Mouse (Mus musculus): ENCODE measurements around the gene Fbxo24.
"Not testable (repeated sequence)": the region's sequence is repeated elsewhere in the genome, so short reads cannot be mapped to it uniquely, and the experiment has no call there.

The Fbxo24 gene

DNA sequence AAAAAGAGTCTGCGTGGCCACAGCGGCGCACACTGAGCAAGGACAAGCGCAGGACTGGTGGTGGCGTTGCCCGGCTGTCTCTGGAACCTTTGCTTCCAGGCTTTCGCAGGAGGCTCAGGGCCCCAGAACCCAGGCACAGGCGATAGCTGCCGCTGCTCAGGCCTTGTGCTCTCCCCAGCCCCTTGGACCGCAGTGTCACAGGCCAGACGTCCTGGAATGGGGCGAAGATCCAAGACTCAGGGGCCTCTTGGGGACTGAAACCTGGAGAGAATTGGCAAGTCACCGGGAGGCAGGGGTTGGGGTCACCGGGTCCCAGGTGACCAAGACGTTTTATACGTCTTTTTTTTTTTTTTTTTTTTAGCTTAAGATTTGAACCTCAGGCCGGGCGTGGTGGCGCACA, 15.7 kb upstream of the Fbxo24 start:
- in situ Hi-C loops (cut with MboI; ENCODE audit: low sequenced_read_pairs): no loop called here

DNA sequence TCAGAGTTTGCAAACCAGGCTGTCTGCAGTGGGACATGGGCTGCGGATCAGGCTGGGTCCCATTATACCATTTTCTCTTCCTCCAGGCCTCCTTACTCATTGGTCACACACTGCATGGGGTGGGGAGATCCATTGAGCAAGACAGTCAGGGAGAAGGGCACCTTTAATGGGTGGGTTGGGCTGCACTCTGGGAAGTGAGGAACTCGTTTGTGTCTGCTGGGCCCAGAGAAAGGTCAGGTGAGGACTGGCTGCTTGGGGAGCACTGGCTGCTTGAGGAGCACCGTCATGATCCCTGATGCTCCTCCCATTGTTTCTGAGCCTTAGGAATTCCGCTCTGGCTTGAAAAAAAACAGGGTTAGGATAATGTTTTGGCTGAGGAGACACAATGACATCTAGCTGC, 14.1 kb upstream of the Fbxo24 start:
- in situ Hi-C loops (cut with MboI; ENCODE audit: low sequenced_read_pairs): no loop called here

DNA sequence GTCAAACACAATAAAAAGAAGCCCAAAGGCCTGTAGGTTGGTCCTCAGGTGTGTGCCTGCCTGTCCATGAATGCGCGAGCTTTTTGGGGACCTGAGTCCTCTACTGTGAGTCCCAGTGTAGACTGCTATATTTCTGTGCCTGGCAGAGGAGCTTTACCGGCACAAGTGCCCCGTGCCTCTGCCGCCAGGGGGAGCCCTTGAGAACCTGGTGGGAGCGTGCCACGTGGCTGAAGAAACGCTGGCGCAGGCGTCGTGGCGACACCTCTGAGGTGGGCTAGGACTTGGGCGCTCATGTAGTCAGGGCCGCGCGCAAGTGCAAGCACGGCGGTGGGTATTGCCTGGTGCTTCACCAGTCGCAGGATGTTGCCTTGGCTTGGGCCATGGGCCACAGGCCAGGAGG, 12.3 kb upstream of the Fbxo24 start, which contains the start of gene Sap25:
Gene Sap25 (plus strand): TSS at position 281 of the 400 bp plus-strand sequence.
- in situ Hi-C loops (cut with MboI; ENCODE audit: low sequenced_read_pairs): no loop called here

DNA sequence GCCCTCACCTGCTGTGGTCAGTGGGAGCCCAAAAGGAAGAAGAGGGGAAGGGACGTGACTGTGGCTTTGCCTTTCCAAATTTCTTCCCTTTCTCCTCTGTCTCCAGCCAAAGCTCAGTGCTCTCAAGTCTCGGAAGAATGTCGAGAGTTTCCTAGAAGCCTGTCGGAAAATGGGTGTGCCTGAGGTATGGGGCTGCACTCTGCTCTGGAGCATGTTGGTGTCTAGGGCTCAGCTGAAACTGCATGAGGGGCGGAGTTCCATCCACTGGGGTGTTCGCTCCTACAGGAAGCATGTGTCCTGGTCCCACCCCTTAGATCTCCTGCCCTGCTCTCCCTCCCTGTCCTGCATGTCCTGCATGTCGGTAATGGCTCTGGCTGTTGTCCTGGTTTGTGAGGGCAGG, 10.7 kb upstream of the Fbxo24 start:
- in situ Hi-C loops (cut with MboI; ENCODE audit: low sequenced_read_pairs): no loop called here

DNA sequence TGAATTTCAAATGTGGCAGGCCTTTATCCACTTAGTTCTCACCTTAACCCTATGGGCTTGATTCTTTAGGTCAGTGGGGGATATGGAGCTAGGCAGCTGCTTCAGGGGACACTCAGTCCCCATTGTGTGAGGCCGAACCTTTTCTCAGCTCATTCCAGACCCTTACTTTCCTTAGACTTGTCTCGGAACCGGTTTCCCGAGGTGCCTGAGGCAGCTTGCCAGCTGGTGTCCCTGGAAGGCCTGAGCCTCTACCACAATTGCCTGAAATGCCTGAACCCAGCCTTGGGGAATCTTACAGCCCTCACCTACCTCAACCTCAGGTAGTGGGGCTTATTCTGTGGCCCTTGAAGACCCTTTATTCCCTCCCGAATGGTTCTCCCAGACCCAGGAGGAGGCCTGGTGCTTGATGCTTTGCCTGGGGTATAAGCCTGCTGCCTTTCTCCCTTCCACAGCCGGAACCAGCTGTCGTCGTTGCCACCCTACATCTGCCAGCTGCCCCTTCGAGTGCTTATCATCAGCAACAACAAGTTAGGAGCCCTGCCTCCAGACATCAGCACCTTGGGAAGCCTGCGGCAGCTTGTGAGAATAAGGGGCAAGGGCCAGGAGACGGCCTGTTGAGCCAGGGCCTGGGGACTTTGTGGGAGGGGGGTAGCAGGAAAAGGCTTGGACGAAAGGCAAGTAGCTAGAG, 4.7 kb upstream of the Fbxo24 start:
- in situ Hi-C loops (cut with MboI; ENCODE audit: low sequenced_read_pairs): no loop called here

DNA sequence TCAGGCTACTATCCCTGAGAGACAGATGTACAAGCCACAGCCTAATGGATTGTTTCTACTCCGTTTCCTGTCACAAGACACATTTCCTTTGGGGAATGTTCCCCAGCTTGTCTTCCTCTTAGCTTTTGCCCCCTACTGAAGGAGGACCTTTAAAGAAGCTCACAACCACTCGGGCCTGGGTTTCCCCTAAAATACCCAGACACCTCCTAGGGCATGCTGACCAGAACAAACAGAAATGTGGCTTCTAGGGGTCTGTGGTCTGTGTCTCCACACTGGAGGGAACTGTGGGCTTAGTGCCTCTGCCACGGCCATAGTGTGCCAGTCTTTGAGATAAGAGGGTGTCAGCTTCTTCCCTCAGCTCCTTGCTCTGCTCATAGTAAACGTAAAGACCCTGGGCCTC, 2.8 kb upstream of the Fbxo24 start:
- in situ Hi-C loops (cut with MboI; ENCODE audit: low sequenced_read_pairs): no loop called here

DNA sequence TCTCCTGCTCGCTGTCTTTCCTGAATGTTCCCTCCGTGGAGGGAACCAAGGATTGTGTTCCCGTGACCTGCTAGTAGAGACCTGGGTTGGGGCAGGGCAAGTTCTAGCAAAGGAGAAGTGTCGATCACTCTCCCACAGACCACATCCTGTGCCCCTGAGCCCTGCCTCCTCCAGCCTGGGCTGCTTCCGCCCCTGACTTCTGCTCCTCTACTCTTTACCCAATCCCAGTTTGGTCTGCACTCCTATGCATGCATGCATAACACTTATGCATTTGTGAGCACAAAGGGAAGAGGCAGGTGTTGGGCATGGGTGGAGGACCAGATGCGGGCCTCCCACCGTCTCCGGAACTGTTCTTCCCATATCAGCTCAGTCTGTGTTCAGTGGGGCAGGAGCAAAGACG, 2.4 kb upstream of the Fbxo24 start:
- in situ Hi-C loops (cut with MboI; ENCODE audit: low sequenced_read_pairs): no loop called here

DNA sequence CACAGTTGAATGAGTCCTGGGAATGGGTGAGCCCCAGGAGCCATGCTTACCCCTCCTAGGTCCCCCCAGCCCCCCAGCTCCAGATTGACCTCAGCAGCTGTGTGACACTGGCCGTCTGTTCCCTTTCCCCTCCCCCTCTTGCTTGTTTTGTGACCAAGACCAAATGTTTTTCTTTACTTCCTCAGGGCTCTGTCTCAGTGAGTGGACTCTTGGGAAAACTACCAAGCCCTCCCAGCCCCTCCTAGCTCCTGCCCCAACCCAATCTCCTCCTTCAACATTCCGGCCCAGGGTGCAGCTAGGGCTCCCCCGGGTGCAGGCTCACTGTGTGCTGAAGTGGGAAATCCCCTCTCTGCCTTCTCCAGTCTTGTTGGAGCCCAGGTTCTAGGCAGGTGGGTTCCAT, 1.8 kb upstream of the Fbxo24 start:
- in situ Hi-C loops (cut with MboI; ENCODE audit: low sequenced_read_pairs): no loop called here

DNA sequence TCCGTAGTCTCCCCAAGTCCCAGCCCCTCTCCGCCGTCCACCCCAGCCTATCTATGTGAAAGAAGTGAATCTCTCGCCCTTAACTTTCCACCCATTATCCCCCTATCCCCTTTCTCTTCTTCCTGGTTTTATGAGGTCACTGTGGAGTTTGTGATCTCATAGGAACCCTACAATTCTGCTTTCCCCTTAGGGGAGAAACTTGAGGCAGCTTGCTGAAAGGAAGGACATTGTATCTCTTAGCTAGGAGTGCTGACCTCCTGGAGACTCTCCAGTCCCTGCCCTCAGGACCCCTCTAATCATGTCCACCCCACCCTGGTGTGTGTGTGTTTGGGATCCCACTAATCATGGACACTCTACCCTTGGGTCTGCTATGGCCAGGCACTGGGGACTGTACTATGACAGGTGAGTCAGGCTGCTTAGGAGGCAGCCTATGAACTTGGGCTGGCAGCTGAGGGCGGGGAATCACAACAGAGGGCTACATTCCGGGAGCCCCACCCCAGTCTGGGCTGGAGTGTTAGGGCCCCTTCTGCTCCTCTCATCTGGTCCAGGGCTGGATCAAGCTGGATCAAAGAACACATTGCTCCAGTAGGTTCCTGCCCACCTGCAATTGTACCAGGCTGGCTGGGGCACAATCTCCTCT, 1.2 kb upstream of the Fbxo24 start:
- in situ Hi-C loops (cut with MboI; ENCODE audit: low sequenced_read_pairs): no loop called here

DNA sequence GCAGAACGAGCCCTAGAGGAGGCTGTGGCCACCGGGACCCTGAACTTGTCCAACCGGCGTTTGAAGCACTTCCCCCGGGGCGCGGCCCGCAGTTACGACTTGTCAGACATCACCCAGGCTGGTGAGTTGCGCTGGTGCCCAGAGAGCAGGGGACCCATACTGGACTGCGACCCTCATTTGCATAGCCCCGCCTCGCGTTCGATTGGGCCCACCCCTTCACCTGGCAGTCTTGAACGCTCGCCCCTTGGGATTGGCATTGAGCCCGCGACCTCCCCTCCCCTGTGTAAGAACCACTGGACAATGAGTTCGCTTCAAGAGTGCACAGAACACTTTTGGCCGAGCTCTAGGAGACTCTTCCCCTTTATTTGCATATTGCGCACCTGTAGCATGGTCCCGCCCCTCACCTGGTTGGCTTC, 512 bp upstream of the Fbxo24 start:
- in situ Hi-C loops (cut with MboI; ENCODE audit: low sequenced_read_pairs): no loop called here

DNA sequence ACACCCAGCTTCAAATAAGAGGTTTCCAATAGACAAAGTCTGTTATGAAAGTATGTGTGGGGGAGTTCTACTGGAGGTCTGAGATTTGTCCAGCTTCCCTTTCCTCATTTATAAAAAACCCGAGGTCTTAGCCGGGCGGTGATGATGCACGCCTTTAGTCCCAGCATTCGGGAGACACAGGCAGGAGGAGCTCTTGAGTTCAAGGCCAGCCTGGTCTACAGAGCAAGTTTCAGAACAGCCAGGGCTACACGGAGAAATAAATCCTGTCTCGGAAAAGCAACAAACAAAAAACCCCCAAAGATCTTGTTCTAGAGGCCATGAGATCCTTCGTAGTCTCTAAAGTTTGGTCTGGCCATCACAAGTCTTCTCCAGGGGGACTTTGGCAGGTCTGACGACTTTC, 811 bp downstream of the Fbxo24 start:
- in situ Hi-C loops (cut with MboI; ENCODE audit: low sequenced_read_pairs): no loop called here

DNA sequence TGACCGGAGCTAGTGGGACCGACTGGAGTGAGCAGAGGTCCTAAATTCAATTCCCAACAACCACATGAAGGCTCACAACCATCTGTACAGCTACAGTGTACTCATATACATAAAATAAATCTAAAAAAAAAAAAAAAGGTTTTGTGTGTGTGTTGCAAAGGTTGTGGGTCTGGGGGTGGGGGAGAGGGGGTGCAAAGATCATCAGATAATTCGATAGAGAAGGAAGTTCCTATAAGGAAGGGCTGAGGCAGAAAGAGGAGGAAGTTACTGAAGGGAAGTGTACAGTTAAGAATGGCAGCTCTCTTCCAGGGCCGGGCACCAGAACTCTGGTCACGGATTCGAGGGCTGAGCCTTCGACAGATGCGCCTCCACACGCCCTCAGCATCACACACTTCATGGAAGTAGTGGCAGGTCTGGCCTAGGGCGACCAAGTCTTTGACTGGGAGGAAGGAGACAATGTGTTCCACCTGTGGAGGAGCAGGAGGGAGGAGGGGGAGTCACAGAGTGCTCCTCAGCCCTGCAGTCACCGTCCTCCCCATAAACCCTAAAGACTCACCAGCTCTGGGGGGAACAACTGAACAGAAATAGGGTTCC, 4.8 kb downstream of the Fbxo24 start:
- in situ Hi-C loops (cut with MboI; ENCODE audit: low sequenced_read_pairs): no loop called here

DNA sequence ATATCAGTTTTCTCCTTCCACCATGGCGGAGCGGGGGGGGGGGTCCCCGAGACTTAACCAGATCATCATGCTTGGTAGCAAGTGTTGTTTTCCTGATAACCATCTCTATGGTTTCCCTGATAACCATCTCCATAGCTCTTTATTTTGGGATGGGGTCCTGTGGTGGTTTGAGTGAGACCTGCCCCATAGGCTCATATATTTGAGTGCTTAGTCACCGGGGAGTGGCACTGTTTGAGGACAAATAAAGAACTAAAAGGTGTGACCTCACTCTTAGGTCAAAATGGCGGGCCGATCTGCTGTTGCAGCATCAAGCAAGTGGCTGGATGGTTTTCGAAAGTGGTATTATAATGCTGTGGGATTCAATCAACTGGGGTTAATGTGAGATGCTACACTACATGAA, 13.5 kb downstream of the Fbxo24 start:
- in situ Hi-C loops (cut with MboI; ENCODE audit: low sequenced_read_pairs): no loop called here

DNA sequence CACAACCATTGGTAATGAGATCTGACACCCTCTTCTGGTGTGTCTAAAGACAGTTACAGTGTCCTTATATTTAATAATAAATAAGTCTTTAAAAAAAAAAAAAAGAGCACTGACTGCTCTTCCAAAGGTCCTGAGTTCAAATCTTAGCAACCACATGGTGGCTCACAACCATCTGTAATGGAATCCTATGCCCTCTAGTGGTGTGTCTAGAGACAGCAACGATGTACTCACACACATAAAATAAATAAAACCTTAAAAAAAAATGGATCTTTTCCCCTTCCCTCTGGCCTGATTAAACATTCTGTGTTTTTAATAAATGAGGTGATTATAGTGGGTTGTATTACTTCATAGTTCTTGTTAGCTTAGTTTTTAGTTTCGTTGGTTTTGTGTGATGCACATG, 13.9 kb downstream of the Fbxo24 start:
- in situ Hi-C loops (cut with MboI; ENCODE audit: low sequenced_read_pairs): not testable (repeated sequence)

DNA sequence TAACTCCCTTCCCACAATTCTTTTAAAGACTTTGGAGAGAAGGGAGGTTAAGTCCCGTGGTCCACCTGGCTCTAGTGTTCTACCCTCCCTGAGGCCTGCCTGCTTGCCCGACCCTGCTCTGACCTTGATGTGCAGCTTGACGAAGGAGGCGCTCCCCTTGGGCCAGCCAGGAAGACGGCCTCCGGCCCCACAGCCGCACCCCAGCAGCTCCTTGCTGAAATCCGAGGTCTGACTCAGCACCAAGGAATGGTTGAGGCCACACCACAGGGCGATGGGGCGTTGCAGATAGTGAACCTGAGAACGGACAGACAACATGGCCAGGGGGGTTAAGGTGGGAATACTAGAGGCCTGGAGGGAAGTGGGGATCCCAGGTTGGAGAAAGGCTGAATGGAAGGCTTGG, 15.3 kb downstream of the Fbxo24 start, which contains the start of gene Pcolce:
Gene Pcolce (minus strand): TSS at position 235 of the 400 bp plus-strand sequence.
- in situ Hi-C loops (cut with MboI; ENCODE audit: low sequenced_read_pairs): no loop called here

DNA sequence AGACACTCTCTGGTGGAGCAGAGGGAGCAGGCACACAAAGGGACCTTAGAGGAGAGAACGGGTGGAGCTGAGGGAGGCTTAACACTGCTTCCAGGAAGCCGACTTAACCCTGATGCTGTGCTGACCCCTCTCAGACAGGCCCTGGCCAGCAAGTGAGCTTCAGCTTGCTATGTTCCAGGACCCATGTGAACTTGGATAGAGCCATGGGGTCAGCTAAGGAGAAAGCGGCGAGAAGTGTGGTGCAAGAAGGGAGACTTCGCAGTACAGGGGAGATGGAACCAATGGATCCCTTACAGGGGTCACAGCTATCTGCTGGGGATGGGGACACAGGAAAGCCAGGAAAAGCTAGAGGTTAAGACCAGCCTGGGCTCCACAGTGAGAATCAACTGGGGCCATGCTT, 15.7 kb downstream of the Fbxo24 start:
- in situ Hi-C loops (cut with MboI; ENCODE audit: low sequenced_read_pairs): no loop called here

DNA sequence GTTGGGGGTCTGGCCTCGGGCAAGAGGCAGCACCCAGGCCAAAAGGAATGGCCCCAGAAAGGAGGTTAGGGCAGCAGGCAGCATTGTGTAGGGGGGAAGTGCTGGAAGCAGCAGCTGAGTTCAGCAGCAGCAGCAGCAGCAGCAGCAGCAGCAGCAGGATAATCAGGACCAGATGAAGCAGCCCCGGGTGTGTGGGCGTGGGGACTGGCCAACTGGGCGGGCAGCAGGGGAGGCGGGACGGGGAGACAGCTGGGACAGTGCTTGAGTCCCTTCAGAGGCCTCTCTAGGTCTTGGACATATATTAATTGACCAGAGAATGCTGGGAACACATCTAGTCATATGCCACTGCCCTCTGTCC, 17.6 kb downstream of the Fbxo24 start:
- in situ Hi-C loops (cut with MboI; ENCODE audit: low sequenced_read_pairs): no loop called here

DNA sequence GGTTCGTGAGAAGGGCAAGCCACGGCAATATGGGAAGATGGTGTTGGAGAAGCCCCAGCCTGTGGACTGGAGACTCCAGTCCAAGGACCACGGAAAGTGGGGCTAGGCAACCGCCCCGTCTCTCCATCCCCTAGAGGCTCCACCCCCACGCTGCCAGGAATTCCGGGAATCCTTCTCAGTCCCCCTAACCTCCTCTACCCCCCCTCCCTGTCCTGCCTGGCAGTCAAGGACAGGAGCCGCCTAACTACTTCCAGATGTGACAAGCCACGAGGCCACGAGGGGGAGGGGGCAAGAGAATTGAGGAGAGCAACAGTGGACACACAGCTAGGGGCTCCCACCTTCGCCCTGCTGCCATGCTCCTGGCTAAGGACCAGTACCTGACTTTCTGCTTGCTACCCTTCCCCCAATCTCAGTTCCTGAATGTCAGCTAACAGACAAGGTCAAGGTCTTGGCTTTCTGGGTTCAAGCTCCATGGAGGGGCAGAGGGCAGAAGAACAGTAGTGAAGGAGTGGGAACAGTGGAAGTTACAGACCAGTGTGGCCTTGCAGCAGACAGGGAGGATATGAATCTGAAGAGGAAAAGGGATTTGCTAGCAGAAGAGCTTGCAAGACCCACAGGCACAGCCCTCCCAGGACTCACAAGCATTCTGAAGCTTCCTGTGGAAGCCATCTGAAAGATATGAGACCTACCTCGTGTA, 18.1 kb downstream of the Fbxo24 start:
- in situ Hi-C loops (cut with MboI; ENCODE audit: low sequenced_read_pairs): no loop called here

DNA sequence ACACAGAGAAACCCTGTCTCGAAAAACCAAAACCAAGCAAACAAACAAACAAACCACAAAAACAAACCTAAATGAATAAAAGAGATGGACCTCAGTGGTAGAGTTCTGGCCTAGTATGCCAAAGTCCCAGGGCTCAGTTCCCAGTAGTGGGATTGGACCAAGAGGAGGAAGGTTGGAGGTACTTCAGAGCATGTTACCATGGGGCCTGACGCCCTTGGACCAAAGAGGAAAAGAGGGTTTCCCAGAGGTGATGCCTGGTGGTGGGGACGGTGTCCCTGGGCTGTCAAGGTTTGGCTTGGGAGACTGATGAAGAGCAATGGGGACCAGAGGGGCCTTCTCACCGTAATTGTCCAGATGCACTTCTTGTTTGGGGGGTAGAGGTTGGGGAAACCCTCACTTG, 18.7 kb downstream of the Fbxo24 start:
- in situ Hi-C loops (cut with MboI; ENCODE audit: low sequenced_read_pairs): no loop called here

DNA sequence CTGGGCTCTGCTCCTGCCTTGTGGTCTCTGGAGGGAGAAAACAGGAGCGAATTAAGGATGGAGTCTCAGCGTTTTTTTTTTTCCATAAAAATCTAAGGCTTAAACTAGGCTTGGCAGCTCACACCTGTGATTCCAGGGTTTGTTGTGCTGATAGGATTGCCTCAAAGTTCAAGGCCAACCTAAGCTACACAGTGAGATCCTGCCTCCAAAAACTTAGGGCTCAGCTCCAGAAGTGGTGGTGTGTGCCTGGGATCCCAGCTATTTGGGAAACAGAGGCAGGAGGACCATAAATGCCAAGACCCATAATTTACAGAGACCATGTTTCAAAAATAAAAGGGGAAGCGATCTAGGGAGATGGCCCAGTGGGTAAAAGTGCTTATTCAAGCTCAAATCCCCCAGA, 19.5 kb downstream of the Fbxo24 start:
- in situ Hi-C loops (cut with MboI; ENCODE audit: low sequenced_read_pairs): no loop called here

DNA sequence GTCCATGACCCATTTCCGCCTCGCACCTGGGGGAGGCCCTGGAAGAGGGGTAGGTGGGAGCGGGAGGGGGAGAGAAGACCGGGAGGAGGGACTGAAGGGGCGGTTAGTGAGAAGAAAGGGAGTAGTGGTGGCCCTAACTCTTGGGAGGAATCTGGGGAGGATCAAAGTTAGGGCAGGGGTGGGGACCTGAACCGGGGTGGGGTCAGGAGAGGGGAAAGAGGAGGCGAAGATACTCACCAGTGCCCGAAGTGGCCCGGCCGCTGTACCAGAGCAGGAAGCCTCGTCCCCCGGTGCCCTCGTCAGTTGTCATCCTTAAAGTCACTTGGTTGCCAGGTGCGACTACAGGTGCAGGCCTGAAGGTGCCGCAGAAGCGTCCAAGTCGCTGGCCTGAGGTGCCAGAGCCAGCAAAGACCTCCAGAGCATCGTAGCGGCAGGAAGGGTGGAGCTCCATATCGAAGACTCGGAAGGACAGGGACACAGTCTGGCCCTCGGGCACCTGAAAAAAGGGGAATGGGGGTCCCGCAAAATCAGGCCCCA, 20.1 kb downstream of the Fbxo24 start:
- in situ Hi-C loops (cut with MboI; ENCODE audit: low sequenced_read_pairs): no loop called here
